Mouse (Mus musculus) heart, postnatal 36 days (tissue): ENCODE data around the gene Olfr998. TPM values are rescaled to one million over a fixed set of nuclear protein-coding genes. Genes with fewer than 3 reads are reported as not detected.
A peak's percentile ranks its signal among the peaks of the same experiment; 100 is the strongest.
"Not testable (repeated sequence)": the region's sequence is repeated elsewhere in the genome, so short reads cannot be mapped to it uniquely, and the experiment has no call there.

Experiments
- DNase-seq, 2 experiments: peaks; one replicate each; pipeline ENCODE4 v3.0.0; 2021 to 2022
- intact Hi-C: fragments of 180-260 bp; cut with DNase I; formaldehyde crosslinking; loops from one replicate; pipeline ENCODE4 v1.15.1; 2025
- total RNA-seq, 2 experiments: library from RNA; stranded (reverse); gene quantifications; 2 replicates each; pipeline ENCODE4 v1.2.3; 2021

Gene Olfr998
- not detected for total RNA-seq

- intact Hi-C loops, DNase-seq: not testable (repeated sequence)
These were observed at the start of gene Olfr998 for GRCm38 (mm10) chr2:85588648-85589047. TSS of gene Olfr998 (plus strand) at chr2:85588948.

GRCm38 (mm10) chr2:85554806-85555205 lies 33.9 kb upstream of the Olfr998 start:
- intact Hi-C loops, result no loop called here
- DNase-seq, result no peak

DNA sequence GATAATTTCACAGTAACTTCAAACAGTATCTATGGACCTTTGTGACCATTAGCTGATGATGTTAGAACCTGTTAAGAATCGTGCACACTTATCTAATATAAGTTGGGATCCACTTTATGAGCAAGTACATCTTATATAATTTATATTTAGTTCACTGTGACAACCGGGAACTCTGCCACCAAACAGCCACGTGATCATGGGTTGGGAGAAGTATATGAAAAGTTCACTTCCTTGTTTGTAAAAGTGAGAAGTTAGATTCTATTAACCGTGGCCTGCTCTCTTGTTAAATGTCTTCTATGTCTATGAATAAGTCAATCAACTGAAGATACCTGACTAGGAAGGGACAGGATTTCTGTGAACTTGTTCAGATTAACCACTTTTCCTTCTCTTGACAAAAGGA lies 28.5 kb upstream of the Olfr998 start:
- no peak for DNase-seq
- intact Hi-C loops, result loop anchor here (5.0 to 10.0 kb wide), 2 partner anchors 275 to 538 kb away; no protein-coding TSS in a partner anchor

GRCm38 (mm10) chr2:85561187-85561586 lies 27.6 kb upstream of the Olfr998 start:
- intact Hi-C loops, result loop anchor here (1.0 to 10.0 kb wide), 4 partner anchors 276 to 539 kb away; no protein-coding TSS in a partner anchor
- peak; percentile 17 to 26 for DNase-seq

DNA sequence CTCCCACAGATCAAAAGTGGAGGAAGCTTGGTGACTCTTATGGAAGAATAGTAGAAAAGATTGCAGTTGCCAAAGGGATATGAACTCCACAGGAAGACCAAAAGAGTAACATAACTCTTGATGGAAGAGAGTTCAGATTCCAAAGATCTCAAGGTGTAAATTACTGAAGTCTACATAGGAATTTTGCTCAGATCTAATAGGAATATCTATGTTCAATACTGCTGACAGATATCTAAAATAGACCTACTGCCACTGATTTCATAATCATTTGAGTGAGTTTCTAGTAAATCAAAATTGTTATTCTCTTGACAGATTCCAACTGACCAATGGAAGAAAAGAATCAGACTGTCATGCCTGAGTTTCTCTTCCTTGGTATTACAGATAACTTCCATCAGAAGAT lies 9.8 kb upstream of the Olfr998 start, which contains the start of gene Olfr996:
Olfr996 (plus strand) TSS at position 301 of the 400 bp plus-strand sequence.
- DNase-seq, result no peak
- intact Hi-C loops, result no loop called here

- no peak for DNase-seq
- intact Hi-C loops, result no loop called here
These were observed 23.1 kb downstream of the Olfr998 start, which contains the start of gene Olfr1000 for GRCm38 (mm10) chr2:85611803-85612202. TSS of gene Olfr1000 (minus strand) at chr2:85611903.

Other genes with a start within 250 kb of the Olfr998 start
- not detected for gene Olfr987, start 249.6 kb upstream of the Olfr998 start, total RNA-seq
- not detected for gene Olfr988, start 225.7 kb upstream of the Olfr998 start, total RNA-seq
- not detected for gene Olfr992, start 179.5 kb upstream of the Olfr998 start, total RNA-seq
- gene Olfr993, start 174.1 kb upstream of the Olfr998 start, total RNA-seq, result not detected
- gene Olfr994, start 152.5 kb upstream of the Olfr998 start, total RNA-seq, result not detected
- gene Olfr995, start 145.3 kb upstream of the Olfr998 start, total RNA-seq, result not detected
- not detected for gene 4833423E24Rik, start 69.9 kb upstream of the Olfr998 start, total RNA-seq
- gene Olfr996, start 9.7 kb upstream of the Olfr998 start, total RNA-seq, result not detected
- gene Olfr1000, start 23.0 kb downstream of the Olfr998 start, total RNA-seq, result not detected
- not detected for gene Olfr1002, start 61.8 kb downstream of the Olfr998 start, total RNA-seq
- gene Olfr154, start 75.5 kb downstream of the Olfr998 start, total RNA-seq, result not detected
- not detected for gene Olfr1006, start 89.8 kb downstream of the Olfr998 start, total RNA-seq
- not detected for gene Olfr1008, start 100.5 kb downstream of the Olfr998 start, total RNA-seq
- gene Olfr1009, start 126.5 kb downstream of the Olfr998 start, total RNA-seq, result not detected
- gene Olfr1012, start 173.8 kb downstream of the Olfr998 start, total RNA-seq, result not detected
- not detected for gene Olfr1013, start 178.2 kb downstream of the Olfr998 start, total RNA-seq
- gene Olfr1014, start 183.8 kb downstream of the Olfr998 start, total RNA-seq, result not detected
- gene Olfr1015, start 193.1 kb downstream of the Olfr998 start, total RNA-seq, result not detected
- gene Olfr1016, start 213.6 kb downstream of the Olfr998 start, total RNA-seq, result not detected
- not detected for gene Olfr1018, start 229.5 kb downstream of the Olfr998 start, total RNA-seq